Mouse (Mus musculus): Measurements from ENCODE around the gene Abhd8. TPM values are rescaled to one million over a fixed set of nuclear protein-coding genes. Genes with fewer than 3 reads are reported as not detected.
"Not testable (repeated sequence)": the region's sequence is repeated elsewhere in the genome, so short reads cannot be mapped to it uniquely, and the experiment has no call there.

Abhd8 gene
- polyA plus RNA-seq, 1 experiment from 2014 or later = 119 TPM

- Histone ChIP-seq H3K9me3 (ENCODE audit: control insufficient read depth, low read length) (peaks cover 4% of the 10 kb centered on the region; the same call in 1 of the 2 replicates), H3K9ac (replicated peaks; ENCODE audit: low read length) (no peak overlapping the region), H3K27ac (replicated peaks; ENCODE audit: low read depth, low read length) (no peak overlapping the region), H3K36me3 (ENCODE audit: control insufficient read depth, insufficient read depth, low read length) (no peaks in the 10 kb centered on the region), H3K4me1 (ENCODE audit: control insufficient read depth, insufficient read depth, low read length) (no peaks in the 10 kb centered on the region), H3K4me3 (replicated peaks; ENCODE audit: low read depth, low read length) (no peak overlapping the region), H3K4me2 (ENCODE audit: low read length) (no peak overlapping the region), H3K27me3 (ENCODE audit: control insufficient read depth, insufficient read depth, low read length) (no peaks in the 10 kb centered on the region)
- DNase-seq (no peak), ATAC-seq (ENCODE audit: low FRiP score, low TSS enrichment) (no peak)
- WGBS = 60% methylated on average over 3 of the region's 3 CpGs
Measured at GRCm38 (mm10) chr8:71437041-71437440, 26.4 kb downstream of the Abhd8 start.

- DNase-seq; H3K4me3 ChIP-seq (replicated peaks; ENCODE audit: low read depth, low read length); H3K9ac ChIP-seq (replicated peaks; ENCODE audit: low read length); H3K27me3 ChIP-seq (ENCODE audit: control insufficient read depth, insufficient read depth, low read length); H3K36me3 ChIP-seq (ENCODE audit: control insufficient read depth, insufficient read depth, low read length); H3K4me2 ChIP-seq (ENCODE audit: low read length); H3K9me3 ChIP-seq (ENCODE audit: control insufficient read depth, low read length); H3K27ac ChIP-seq (replicated peaks; ENCODE audit: low read depth, low read length); H3K4me1 ChIP-seq (ENCODE audit: control insufficient read depth, insufficient read depth, low read length); ATAC-seq (ENCODE audit: low FRiP score, low TSS enrichment): not testable (repeated sequence)
- 80% methylated on average over 1 of the region's 1 CpGs for WGBS
Measured at GRCm38 (mm10) chr8:71432935-71433334, 30.5 kb downstream of the Abhd8 start.

- no peak overlapping the region for H3K27ac ChIP-seq (replicated peaks; ENCODE audit: low read depth, low read length)
- no peaks in the 10 kb centered on the region for H3K4me1 ChIP-seq (ENCODE audit: control insufficient read depth, insufficient read depth, low read length)
- no peaks in the 10 kb centered on the region for H3K36me3 ChIP-seq (ENCODE audit: control insufficient read depth, insufficient read depth, low read length)
- DNase-seq (no peak), ATAC-seq (ENCODE audit: low FRiP score, low TSS enrichment) (no peak)
- H3K9ac ChIP-seq (replicated peaks; ENCODE audit: low read length) = no peak overlapping the region
- H3K4me2 ChIP-seq (ENCODE audit: low read length) = no peak overlapping the region
- no peaks in the 10 kb centered on the region for H3K9me3 ChIP-seq (ENCODE audit: control insufficient read depth, low read length)
- H3K27me3 ChIP-seq (ENCODE audit: control insufficient read depth, insufficient read depth, low read length) = no peaks in the 10 kb centered on the region
- no peak overlapping the region for H3K4me3 ChIP-seq (replicated peaks; ENCODE audit: low read depth, low read length)
Measured at GRCm38 (mm10) chr8:71422121-71422520, 41.3 kb downstream of the Abhd8 start.

GRCm38 (mm10) chr8:71411535-71412273, 51.8 kb downstream of the Abhd8 start:
- no peak overlapping the region for H3K27ac ChIP-seq (replicated peaks; ENCODE audit: low read depth, low read length)
- DNase-seq (no peak), ATAC-seq (ENCODE audit: low FRiP score, low TSS enrichment) (no peak)
- no peak overlapping the region for H3K9ac ChIP-seq (replicated peaks; ENCODE audit: low read length)
- 44% methylated on average over 11 of the region's 11 CpGs for WGBS
- H3K4me3 ChIP-seq (replicated peaks; ENCODE audit: low read depth, low read length) = no peak overlapping the region
- H3K9me3 ChIP-seq (ENCODE audit: control insufficient read depth, low read length) = no peaks in the 10 kb centered on the region
- peaks cover 3% of the 10 kb centered on the region for H3K4me1 ChIP-seq (ENCODE audit: control insufficient read depth, insufficient read depth, low read length)
- H3K4me2 ChIP-seq (ENCODE audit: low read length) = no peak overlapping the region
- H3K36me3 ChIP-seq (ENCODE audit: control insufficient read depth, insufficient read depth, low read length) = no peaks in the 10 kb centered on the region
- no peaks in the 10 kb centered on the region for H3K27me3 ChIP-seq (ENCODE audit: control insufficient read depth, insufficient read depth, low read length)

GRCm38 (mm10) chr8:71408231-71408630, 55.2 kb downstream of the Abhd8 start:
- ATAC-seq (ENCODE audit: low FRiP score, low TSS enrichment) (no peak), DNase-seq (no peak)
- Histone ChIP-seq H3K36me3 (ENCODE audit: control insufficient read depth, insufficient read depth, low read length) (no peaks in the 10 kb centered on the region), H3K4me1 (ENCODE audit: control insufficient read depth, insufficient read depth, low read length) (peaks cover 11% of the 10 kb centered on the region), H3K9ac (replicated peaks; ENCODE audit: low read length) (no peak overlapping the region), H3K9me3 (ENCODE audit: control insufficient read depth, low read length) (no peaks in the 10 kb centered on the region), H3K4me2 (ENCODE audit: low read length) (no peak overlapping the region), H3K27ac (replicated peaks; ENCODE audit: low read depth, low read length) (no peak overlapping the region), H3K27me3 (ENCODE audit: control insufficient read depth, insufficient read depth, low read length) (no peaks in the 10 kb centered on the region), H3K4me3 (replicated peaks; ENCODE audit: low read depth, low read length) (no peak overlapping the region)
- 93% methylated on average over 4 of the region's 4 CpGs for WGBS

- no peak for DNase-seq
- no peak for ATAC-seq (ENCODE audit: low FRiP score, low TSS enrichment)
- no peak overlapping the region for H3K4me2 ChIP-seq (ENCODE audit: low read length)
- no peak overlapping the region for H3K4me3 ChIP-seq (replicated peaks; ENCODE audit: low read depth, low read length)
- no peaks in the 10 kb centered on the region for H3K27me3 ChIP-seq (ENCODE audit: control insufficient read depth, insufficient read depth, low read length)
- no peaks in the 10 kb centered on the region for H3K9me3 ChIP-seq (ENCODE audit: control insufficient read depth, low read length)
- H3K27ac ChIP-seq (replicated peaks; ENCODE audit: low read depth, low read length) = no peak overlapping the region
- H3K4me1 ChIP-seq (ENCODE audit: control insufficient read depth, insufficient read depth, low read length) = peaks cover 11% of the 10 kb centered on the region
- H3K36me3 ChIP-seq (ENCODE audit: control insufficient read depth, insufficient read depth, low read length) = 0 out of 2 replicates have a peak, but pooled peaks cover 3% of the 10 kb centered on the region
- 95% methylated on average over 14 of the region's 14 CpGs for WGBS
- H3K9ac ChIP-seq (replicated peaks; ENCODE audit: low read length) = no peak overlapping the region
Measured at GRCm38 (mm10) chr8:71407441-71407840, 56.0 kb downstream of the Abhd8 start.

Other genes with a start within 250 kb of the Abhd8 start
- gene Myo9b, start 190.9 kb downstream of the Abhd8 start, polyA plus RNA-seq (2014; fragmentation: Nextera tagmentation; extraction: Ambion mirVana) = 15.5 and 16.8 TPM in 2 replicates
- gene Haus8, start 190.7 kb downstream of the Abhd8 start, polyA plus RNA-seq (2014; fragmentation: Nextera tagmentation; extraction: Ambion mirVana) = 52.0 and 59.5 TPM in 2 replicates
- gene Use1, start 96.8 kb downstream of the Abhd8 start, polyA plus RNA-seq (2014; fragmentation: Nextera tagmentation; extraction: Ambion mirVana) = 121 TPM in 2 replicates
- gene Ocel1, start 92.4 kb downstream of the Abhd8 start, polyA plus RNA-seq (2014; fragmentation: Nextera tagmentation; extraction: Ambion mirVana) = 4.2 and 4.3 TPM in 2 replicates
- 24.9 and 29.4 TPM in 2 replicates for gene Nr2f6, start 81.7 kb downstream of the Abhd8 start, polyA plus RNA-seq (2014; fragmentation: Nextera tagmentation; extraction: Ambion mirVana)
- 3.5 and 5.7 TPM in 2 replicates for gene Ushbp1, start 67.9 kb downstream of the Abhd8 start, polyA plus RNA-seq (2014; fragmentation: Nextera tagmentation; extraction: Ambion mirVana)
- 78.3 and 88.4 TPM in 2 replicates for gene Babam1, start 66.8 kb downstream of the Abhd8 start, polyA plus RNA-seq (2014; fragmentation: Nextera tagmentation; extraction: Ambion mirVana)
- 3.0 and 5.3 TPM in 2 replicates for gene Ankle1, start 57.6 kb downstream of the Abhd8 start, polyA plus RNA-seq (2014; fragmentation: Nextera tagmentation; extraction: Ambion mirVana)
- 199 and 222 TPM in 2 replicates for gene Mrpl34, start 1.3 kb upstream of the Abhd8 start, polyA plus RNA-seq (2014; fragmentation: Nextera tagmentation; extraction: Ambion mirVana)
- gene Dda1, start 5.5 kb upstream of the Abhd8 start, polyA plus RNA-seq (2014; fragmentation: Nextera tagmentation; extraction: Ambion mirVana) = 213 and 233 TPM in 2 replicates
- gene Ano8, start 22.3 kb upstream of the Abhd8 start, polyA plus RNA-seq (2014; fragmentation: Nextera tagmentation; extraction: Ambion mirVana) = 7.7 and 9.4 TPM in 2 replicates
- 4.9 and 5.2 TPM in 2 replicates for gene Gtpbp3, start 24.4 kb upstream of the Abhd8 start, polyA plus RNA-seq (2014; fragmentation: Nextera tagmentation; extraction: Ambion mirVana)
- gene Plvap, start 48.1 kb upstream of the Abhd8 start, polyA plus RNA-seq (2014; fragmentation: Nextera tagmentation; extraction: Ambion mirVana) = 3.6 and 4.1 TPM in 2 replicates
- gene Ccdc194, start 62.1 kb upstream of the Abhd8 start, polyA plus RNA-seq (2014; fragmentation: Nextera tagmentation; extraction: Ambion mirVana) = not detected in 2 replicates
- 0.86 and 7.9 TPM in 2 replicates for gene Bst2, start 73.8 kb upstream of the Abhd8 start, polyA plus RNA-seq (2014; fragmentation: Nextera tagmentation; extraction: Ambion mirVana)
- gene Mvb12a, start 79.3 kb upstream of the Abhd8 start, polyA plus RNA-seq (2014; fragmentation: Nextera tagmentation; extraction: Ambion mirVana) = 54.6 and 61.5 TPM in 2 replicates
- not detected in 2 replicates for gene Tmem221, start 95.2 kb upstream of the Abhd8 start, polyA plus RNA-seq (2014; fragmentation: Nextera tagmentation; extraction: Ambion mirVana)
- gene Nxnl1, start 102.9 kb upstream of the Abhd8 start, polyA plus RNA-seq (2014; fragmentation: Nextera tagmentation; extraction: Ambion mirVana) = not detected in 2 replicates
- 33.5 and 41.6 TPM in 2 replicates for gene Slc27a1, start 105.2 kb upstream of the Abhd8 start, polyA plus RNA-seq (2014; fragmentation: Nextera tagmentation; extraction: Ambion mirVana)
- 241 and 269 TPM in 2 replicates for gene Pgls, start 128.5 kb upstream of the Abhd8 start, polyA plus RNA-seq (2014; fragmentation: Nextera tagmentation; extraction: Ambion mirVana)
- gene Fam129c, start 134.0 kb upstream of the Abhd8 start, polyA plus RNA-seq (2014; fragmentation: Nextera tagmentation; extraction: Ambion mirVana) = 6.3 and 8.5 TPM in 2 replicates
- 60.4 and 70.3 TPM in 2 replicates for gene Colgalt1, start 147.3 kb upstream of the Abhd8 start, polyA plus RNA-seq (2014; fragmentation: Nextera tagmentation; extraction: Ambion mirVana)
- gene Unc13a, start 208.1 kb upstream of the Abhd8 start, polyA plus RNA-seq (2014; fragmentation: Nextera tagmentation; extraction: Ambion mirVana) = 17.4 and 18.9 TPM in 2 replicates
- gene Jak3, start 212.6 kb upstream of the Abhd8 start, polyA plus RNA-seq (2014; fragmentation: Nextera tagmentation; extraction: Ambion mirVana) = 2.5 and 3.6 TPM in 2 replicates
- 0.89 TPM in 1 of 2 replicates, not detected in the other for gene Insl3, start 225.6 kb upstream of the Abhd8 start, polyA plus RNA-seq (2014; fragmentation: Nextera tagmentation; extraction: Ambion mirVana)
- gene B3gnt3, start 238.1 kb upstream of the Abhd8 start, polyA plus RNA-seq (2014; fragmentation: Nextera tagmentation; extraction: Ambion mirVana) = 0.11 and 0.20 TPM in 2 replicates

Data from midbrain, embryonic 14.5 days (tissue).